Mouse (Mus musculus): ENCODE results near the gene Tfpi2. TPM values are rescaled to one million over a fixed set of nuclear protein-coding genes. Genes with fewer than 3 reads are reported as not detected.

Gene Tfpi2
- polyA plus RNA-seq, 1 experiment from 2014 or later = 0.53 TPM

- H3K9me3 ChIP-seq = no peaks in the 10 kb centered on the region
- WGBS = 88% methylated on average over 5 of the region's 5 CpGs
- H3K27ac ChIP-seq = no peak overlapping the region
- no peaks in the 10 kb centered on the region for H3K4me1 ChIP-seq
- H3K4me3 ChIP-seq = no peak overlapping the region
- H3K36me3 ChIP-seq (replicated peaks) = no peaks in the 10 kb centered on the region
- no peaks in the 10 kb centered on the region for H3K27me3 ChIP-seq (ENCODE audit: poor library complexity, severe bottlenecking)
- DNase-seq (ENCODE audit: extremely low spot score, low spot score) = no peak
Observed at GRCm38 (mm10) chr6:3982661-3983284, 5.9 kb downstream of the Tfpi2 start.

- Histone ChIP-seq H3K27me3 (ENCODE audit: poor library complexity, severe bottlenecking) (0 out of 2 replicates have a peak, but pooled peaks cover 3% of the 10 kb centered on the region), H3K36me3 (replicated peaks) (no peaks in the 10 kb centered on the region), H3K27ac (no peak overlapping the region), H3K9me3 (no peaks in the 10 kb centered on the region), H3K4me3 (no peak overlapping the region), H3K4me1 (no peaks in the 10 kb centered on the region)
- 86% methylated on average over 1 of the region's 1 CpGs for WGBS
- DNase-seq (ENCODE audit: extremely low spot score, low spot score) = no peak
Observed at GRCm38 (mm10) chr6:3973679-3974078, 15.0 kb downstream of the Tfpi2 start.

- WGBS = 28% methylated on average over 31 of the region's 31 CpGs
- Histone ChIP-seq H3K4me3 (peak overlapping the region; percentile 31), H3K36me3 (replicated peaks) (no peaks in the 10 kb centered on the region), H3K4me1 (peaks cover 6% of the 10 kb centered on the region), H3K27ac (no peak overlapping the region), H3K27me3 (ENCODE audit: poor library complexity, severe bottlenecking) (peaks cover 18% of the 10 kb centered on the region), H3K9me3 (no peaks in the 10 kb centered on the region)
- peak; percentile 14 for DNase-seq (ENCODE audit: extremely low spot score, low spot score)
Observed at GRCm38 (mm10) chr6:3967676-3968626, 20.8 kb downstream of the Tfpi2 start.

GRCm38 (mm10) chr6:3954969-3955368 lies 33.8 kb downstream of the Tfpi2 start:
- WGBS = 66% methylated on average over 4 of the region's 4 CpGs
- Histone ChIP-seq H3K4me3 (no peak overlapping the region), H3K27ac (no peak overlapping the region), H3K27me3 (ENCODE audit: poor library complexity, severe bottlenecking) (no peaks in the 10 kb centered on the region), H3K4me1 (no peaks in the 10 kb centered on the region), H3K9me3 (no peaks in the 10 kb centered on the region), H3K36me3 (replicated peaks) (no peaks in the 10 kb centered on the region)
- DNase-seq (ENCODE audit: extremely low spot score, low spot score) = no peak

- no peak overlapping the region for H3K27ac ChIP-seq
- no peaks in the 10 kb centered on the region for H3K9me3 ChIP-seq
- no peaks in the 10 kb centered on the region for H3K36me3 ChIP-seq (replicated peaks)
- H3K4me1 ChIP-seq = peaks cover 6% of the 10 kb centered on the region; the same call in 1 of the 2 replicates
- WGBS = 63% methylated on average over 1 of the region's 1 CpGs
- no peak for DNase-seq (ENCODE audit: extremely low spot score, low spot score)
- no peak overlapping the region for H3K4me3 ChIP-seq
- H3K27me3 ChIP-seq (ENCODE audit: poor library complexity, severe bottlenecking) = no peaks in the 10 kb centered on the region
Observed at GRCm38 (mm10) chr6:3936140-3936714, 52.5 kb downstream of the Tfpi2 start.

GRCm38 (mm10) chr6:3935606-3936005 lies 53.1 kb downstream of the Tfpi2 start:
- no peak overlapping the region for H3K27ac ChIP-seq
- no peak overlapping the region for H3K4me3 ChIP-seq
- WGBS = 77% methylated on average over 2 of the region's 2 CpGs
- no peaks in the 10 kb centered on the region for H3K27me3 ChIP-seq (ENCODE audit: poor library complexity, severe bottlenecking)
- no peaks in the 10 kb centered on the region for H3K36me3 ChIP-seq (replicated peaks)
- peaks cover 6% of the 10 kb centered on the region; the same call in 1 of the 2 replicates for H3K4me1 ChIP-seq
- no peak for DNase-seq (ENCODE audit: extremely low spot score, low spot score)
- no peaks in the 10 kb centered on the region for H3K9me3 ChIP-seq

- no peak overlapping the region for H3K4me3 ChIP-seq
- no peaks in the 10 kb centered on the region for H3K9me3 ChIP-seq
- peaks cover 6% of the 10 kb centered on the region; the same call in 1 of the 2 replicates for H3K4me1 ChIP-seq
- H3K36me3 ChIP-seq (replicated peaks) = no peaks in the 10 kb centered on the region
- H3K27me3 ChIP-seq (ENCODE audit: poor library complexity, severe bottlenecking) = no peaks in the 10 kb centered on the region
- no peak for DNase-seq (ENCODE audit: extremely low spot score, low spot score)
- H3K27ac ChIP-seq = no peak overlapping the region
- WGBS = 57% methylated on average over 2 of the region's 2 CpGs
Observed at GRCm38 (mm10) chr6:3935048-3935447, 53.7 kb downstream of the Tfpi2 start.

- no peaks in the 10 kb centered on the region for H3K27me3 ChIP-seq (ENCODE audit: poor library complexity, severe bottlenecking)
- WGBS = 79% methylated on average over 4 of the region's 4 CpGs
- no peak overlapping the region for H3K4me3 ChIP-seq
- no peaks in the 10 kb centered on the region for H3K36me3 ChIP-seq (replicated peaks)
- DNase-seq (ENCODE audit: extremely low spot score, low spot score) = no peak
- no peaks in the 10 kb centered on the region for H3K9me3 ChIP-seq
- no peak overlapping the region for H3K27ac ChIP-seq
- no peaks in the 10 kb centered on the region for H3K4me1 ChIP-seq
Observed at GRCm38 (mm10) chr6:3926140-3926539, 62.6 kb downstream of the Tfpi2 start.

GRCm38 (mm10) chr6:3922870-3923269 lies 65.8 kb downstream of the Tfpi2 start:
- WGBS = 91% methylated on average over 4 of the region's 4 CpGs

GRCm38 (mm10) chr6:3916015-3916414 lies 72.7 kb downstream of the Tfpi2 start:
- Histone ChIP-seq H3K27ac (no peak overlapping the region), H3K36me3 (replicated peaks) (no peaks in the 10 kb centered on the region), H3K4me1 (no peaks in the 10 kb centered on the region), H3K27me3 (ENCODE audit: poor library complexity, severe bottlenecking) (no peaks in the 10 kb centered on the region), H3K4me3 (no peak overlapping the region), H3K9me3 (no peaks in the 10 kb centered on the region)
- no peak for DNase-seq (ENCODE audit: extremely low spot score, low spot score)
- WGBS = 84% methylated on average over 7 of the region's 7 CpGs

More at GRCm38 (mm10) chr6:3922870-3923269, 65.8 kb downstream of the Tfpi2 start:
- H3K27me3 ChIP-seq (ENCODE audit: poor library complexity, severe bottlenecking) = no peaks in the 10 kb centered on the region
- H3K9me3 ChIP-seq = no peaks in the 10 kb centered on the region
- no peak overlapping the region for H3K27ac ChIP-seq
- no peaks in the 10 kb centered on the region for H3K36me3 ChIP-seq (replicated peaks)
- H3K4me1 ChIP-seq = no peaks in the 10 kb centered on the region
- H3K4me3 ChIP-seq = no peak overlapping the region
- no peak for DNase-seq (ENCODE audit: extremely low spot score, low spot score)

All from forebrain, embryonic 10.5 days (tissue).